Mouse (Mus musculus) granulocyte monocyte progenitor cell, adult 5-6 weeks (primary cell): ENCODE data around the gene Ablim1. TPM values are rescaled to one million over a fixed set of nuclear protein-coding genes. Genes with fewer than 3 reads are reported as not detected.

Experiments
- ATAC-seq: replicated peaks from 2 replicates; pipeline ENCODE4 v1.8.0; 2016; ENCODE audit warnings: mild to moderate bottlenecking, moderate TSS enrichment, inconsistent platforms; ENCODE audit not compliant: poor library complexity, severe bottlenecking
- total RNA-seq, 2 experiments: library from RNA; stranded (forward) in 1 of 2; stranded (reverse) in 1 of 2; fragments of 200-712, 200-1000 nt in 1 of 2; fragments of >200 nt in 1 of 2; fragmentation: Nextera tagmentation in 1 of 2; gene quantifications; 2 replicates each; pipeline ENCODE4 v1.2.3; 2014 to 2017

Gene Ablim1
- total RNA-seq, 2 experiments from 2014 or later = 8.0 to 9.4 TPM

GRCm38 (mm10) chr19:57052016-57052415, 262.7 kb downstream of the Ablim1 start:
- ATAC-seq = no peak

GRCm38 (mm10) chr19:57049592-57050090, 265.1 kb downstream of the Ablim1 start:
- no peak for ATAC-seq

GRCm38 (mm10) chr19:57047671-57048320, 266.9 kb downstream of the Ablim1 start:
- no peak for ATAC-seq

- peak; percentile 33; the same call in 1 of the 2 replicates for ATAC-seq
Observed at GRCm38 (mm10) chr19:57039258-57039657, 275.5 kb downstream of the Ablim1 start.

- no peak for ATAC-seq
Observed at GRCm38 (mm10) chr19:57036860-57037259, 277.9 kb downstream of the Ablim1 start.

GRCm38 (mm10) chr19:57031582-57031981, 283.1 kb downstream of the Ablim1 start:
- peak; percentile 65 for ATAC-seq

GRCm38 (mm10) chr19:57029461-57029860, 285.3 kb downstream of the Ablim1 start:
- ATAC-seq = no peak

GRCm38 (mm10) chr19:57028327-57029179, 286.2 kb downstream of the Ablim1 start:
- ATAC-seq = no peak

- ATAC-seq = no peak
Observed at GRCm38 (mm10) chr19:57026501-57026900, 288.2 kb downstream of the Ablim1 start.

- no peak for ATAC-seq
Observed at GRCm38 (mm10) chr19:57017785-57018179, 296.9 kb downstream of the Ablim1 start.

- ATAC-seq = no peak
Observed at GRCm38 (mm10) chr19:57016995-57017784, 297.5 kb downstream of the Ablim1 start.

- no peak for ATAC-seq
Observed at GRCm38 (mm10) chr19:57014808-57015207, 299.9 kb downstream of the Ablim1 start.

GRCm38 (mm10) chr19:57013271-57013677, 301.4 kb downstream of the Ablim1 start:
- no peak for ATAC-seq

GRCm38 (mm10) chr19:57012068-57012467, 302.7 kb downstream of the Ablim1 start:
- ATAC-seq = no peak

GRCm38 (mm10) chr19:57010064-57010463, 304.7 kb downstream of the Ablim1 start:
- no peak for ATAC-seq

- no peak for ATAC-seq
Observed at GRCm38 (mm10) chr19:57009653-57010052, 305.1 kb downstream of the Ablim1 start.

GRCm38 (mm10) chr19:57007781-57008710, 306.7 kb downstream of the Ablim1 start, which contains the start of gene Afap1l2:
TSS of gene Afap1l2 (minus strand) at chr19:57008228.
- peak; percentile 33; the same call in 1 of the 2 replicates for ATAC-seq

GRCm38 (mm10) chr19:57007291-57007690, 307.4 kb downstream of the Ablim1 start:
- ATAC-seq = no peak

GRCm38 (mm10) chr19:57006841-57007240, 307.9 kb downstream of the Ablim1 start:
- ATAC-seq = no peak
